ENCODE assay signal across 8 mouse cellular contexts in genomic region chr15:81190630-81191178, GRCm38 (mm10). TPM values are rescaled to one million over a fixed set of nuclear protein-coding genes. Genes with fewer than 3 reads are reported as not detected.
DNase-seq lines count a peak whose midpoint lies in the region; ATAC-seq lines count a peak whose summit lies in the region.

TSS of gene Mrtfa (minus strand) at chr15:81190757.

- peaks cover 25% of the 10 kb centered on the region for H3K4me1 ChIP-seq in heart, embryonic 10.5 days
- H3K4me1 ChIP-seq in kidney, embryonic 15.5 days = peaks cover 34% of the 10 kb centered on the region

- H3K9me3 ChIP-seq in heart, embryonic 10.5 days = no peaks in the 10 kb centered on the region
- no peaks in the 10 kb centered on the region for H3K9me3 ChIP-seq in kidney, embryonic 15.5 days (replicated peaks)

- no peaks in the 10 kb centered on the region for H3K27me3 ChIP-seq in heart, embryonic 10.5 days (ENCODE audit: insufficient read depth, poor library complexity, severe bottlenecking)
- H3K27me3 ChIP-seq in kidney, embryonic 15.5 days = no peaks in the 10 kb centered on the region

- peak; percentile 99 for ATAC-seq in erythroblast, adult 5-6 weeks (replicated peaks; ENCODE audit: low FRiP score, poor library complexity, severe bottlenecking)
- ATAC-seq in kidney, embryonic 15.5 days (replicated peaks; ENCODE audit: low FRiP score) = peak; percentile 99
- peak; percentile 99 for ATAC-seq in monocyte, adult 5-6 weeks (replicated peaks; ENCODE audit: insufficient number of reproducible peaks, low FRiP score, low TSS enrichment, poor library complexity, severe bottlenecking)

- peak within 1 kb of the TSS; percentile 95 for H3K4me3 ChIP-seq in heart, embryonic 10.5 days
- H3K4me3 ChIP-seq in kidney, embryonic 15.5 days (replicated peaks) = peak within 1 kb of the TSS; percentile 96

- peaks cover 5% of the 10 kb centered on the region for H3K36me3 ChIP-seq in heart, embryonic 10.5 days
- H3K36me3 ChIP-seq in kidney, embryonic 15.5 days = peaks cover 3% of the 10 kb centered on the region; the same call in 1 of the 2 replicates

- H3K4me2 ChIP-seq in kidney, embryonic 15.5 days = peak within 1 kb of the TSS; percentile 90

- under 1% methylated on average over 48 of the region's 48 CpGs for WGBS in heart, embryonic 10.5 days
- WGBS in kidney, embryonic 15.5 days = under 1% methylated on average over 48 of the region's 48 CpGs

- peak within 1 kb of the TSS; percentile 93 for H3K27ac ChIP-seq in heart, embryonic 10.5 days
- peak within 1 kb of the TSS; percentile 78 for H3K27ac ChIP-seq in kidney, embryonic 15.5 days

- H3K9ac ChIP-seq in kidney, embryonic 15.5 days = peak within 1 kb of the TSS; percentile 89

- DNase-seq in B cell, adult 2 months = peak; percentile 98
- DNase-seq in brain, adult 2 months (ENCODE audit: low read depth, low spot score) = peak; percentile 100
- peak; percentile 100 for DNase-seq in heart, embryonic 10.5 days (ENCODE audit: low spot score)
- peak; percentile 97 for DNase-seq in liver
- peak; percentile 96 to 97 for DNase-seq in spleen, postnatal 4 days (ENCODE audit: low spot score in 2 of 2)

RNA-seq across cellular contexts. Expression of gene Mrtfa, which starts in this region (rescaled TPM):
- 12.7 and 19.2 TPM in 2 replicates for total RNA-seq in erythroblast, adult 5-6 weeks (2015; ENCODE audit: low replicate concordance)
- total RNA-seq in erythroblast, adult 5-6 weeks (2017; ENCODE audit: low replicate concordance) = 4.9 and 10.9 TPM in 2 replicates
- polyA plus RNA-seq in heart, embryonic 10.5 days (2016; fragmentation: Nextera tagmentation; extraction: Ambion mirVana) = 18.3 and 26.9 TPM in 2 replicates
- polyA plus RNA-seq in kidney, embryonic 15.5 days (2015; fragmentation: Nextera tagmentation; extraction: Ambion mirVana) = 23.4 and 27.0 TPM in 2 replicates
- total RNA-seq in monocyte, adult 5-6 weeks (2017) = 35.0 to 74.6 TPM (median 45.6 TPM) in 3 replicates

Comparison
In these comparisons a context has a peak if more than half of its experiments do, and no peak if none do; other contexts are left out.
1. Peak in every context shown above with its lines: DNase-seq, ATAC-seq, H3K4me3 ChIP-seq and H3K27ac ChIP-seq.